Mouse (Mus musculus) spleen, adult 12 weeks (tissue): ENCODE measurements around the gene Gm20441.
"Not testable (repeated sequence)": the region's sequence is repeated elsewhere in the genome, so short reads cannot be mapped to it uniquely, and the experiment has no call there.

Experiments
- DNase-seq: peaks from one replicate; pipeline ENCODE4 v3.0.0; 2022; ENCODE audit warnings: low spot score

Gene Gm20441

DNA sequence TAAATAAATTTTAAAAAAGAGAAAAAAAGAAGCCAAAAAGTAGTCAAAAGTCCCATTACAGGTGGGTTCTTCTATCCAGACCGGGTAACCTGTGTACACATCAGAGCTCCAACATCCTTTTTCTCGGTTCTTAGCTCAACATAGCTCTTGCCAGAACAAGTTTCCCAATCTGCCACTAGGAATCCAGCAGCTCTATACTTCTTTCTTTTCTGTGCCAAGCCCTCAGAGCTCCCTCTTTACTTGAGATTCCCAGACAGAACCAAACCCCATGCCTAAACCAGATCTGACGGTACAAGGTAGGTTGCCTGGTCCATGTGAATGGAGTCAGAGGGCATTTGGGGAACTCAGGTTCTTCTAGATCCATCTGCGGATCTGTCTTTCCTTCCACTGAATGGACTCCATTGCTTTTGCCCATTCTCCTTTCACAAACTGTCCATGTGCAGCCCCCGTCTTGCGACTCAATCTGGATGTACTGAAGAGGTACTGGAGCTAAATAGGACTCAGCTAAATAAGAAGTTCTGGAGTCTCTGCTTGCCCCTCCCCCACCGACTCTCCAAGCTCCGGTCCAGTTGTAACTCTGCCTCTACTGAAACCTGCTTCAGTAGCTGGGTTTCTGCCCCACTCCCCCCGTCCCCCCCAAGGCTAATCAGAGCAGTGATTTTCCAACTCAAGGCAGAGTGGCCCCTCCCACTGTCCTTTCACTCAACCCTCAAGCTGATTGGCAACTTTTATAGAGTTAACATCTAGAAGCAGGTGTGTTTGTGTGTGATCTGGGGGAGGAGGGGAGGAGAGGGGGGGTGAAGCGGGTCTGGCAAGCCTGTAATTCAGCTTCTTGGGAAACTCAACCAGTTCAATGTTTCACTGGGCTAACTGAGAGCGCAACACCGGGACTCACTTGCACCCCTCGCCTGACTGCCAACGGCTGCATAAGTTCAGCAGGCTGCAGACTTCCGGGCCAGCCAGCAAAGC lies 1.3 kb downstream of the Gm20441 start:
- no peak for DNase-seq

DNA sequence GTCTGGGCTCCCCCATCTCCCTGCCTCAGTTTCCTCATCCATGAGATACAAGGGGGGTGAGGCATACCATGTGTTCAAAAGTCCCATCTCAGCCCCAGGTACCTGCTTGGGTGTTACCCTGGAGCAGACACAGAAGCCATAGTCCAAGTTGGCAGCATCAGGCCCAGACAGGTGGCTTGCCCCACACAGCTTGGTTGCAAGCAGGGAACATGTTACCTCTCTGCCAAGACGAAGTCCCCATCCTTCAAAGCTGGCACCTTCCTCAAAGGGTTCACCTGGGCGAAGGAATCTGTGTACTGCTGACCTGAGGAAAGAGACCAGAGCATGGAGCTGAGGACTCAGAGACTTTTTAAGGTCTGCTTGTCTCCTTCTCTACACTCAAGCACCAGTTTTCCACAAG lies 2.9 kb downstream of the Gm20441 start:
- DNase-seq: no peak

DNA sequence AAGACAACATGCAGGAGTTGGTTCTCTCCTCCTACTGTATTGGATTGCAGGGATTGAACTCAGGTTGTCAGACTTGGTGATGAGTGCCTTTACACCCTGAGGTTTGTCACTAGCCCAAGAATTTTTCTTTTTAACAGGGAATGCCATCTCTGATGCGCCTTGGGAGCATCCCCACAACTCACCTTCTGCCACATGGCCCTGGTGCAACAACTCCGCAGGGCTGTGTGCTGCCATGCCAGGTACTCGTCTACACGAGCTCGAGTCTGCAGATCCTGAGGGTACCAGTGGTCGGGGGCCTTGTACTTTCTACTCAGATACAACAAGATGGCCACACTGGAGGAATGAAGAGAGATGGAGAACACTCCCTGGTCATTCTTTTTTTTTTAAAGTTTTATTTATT lies 4.2 kb downstream of the Gm20441 start:
- DNase-seq: no peak

DNA sequence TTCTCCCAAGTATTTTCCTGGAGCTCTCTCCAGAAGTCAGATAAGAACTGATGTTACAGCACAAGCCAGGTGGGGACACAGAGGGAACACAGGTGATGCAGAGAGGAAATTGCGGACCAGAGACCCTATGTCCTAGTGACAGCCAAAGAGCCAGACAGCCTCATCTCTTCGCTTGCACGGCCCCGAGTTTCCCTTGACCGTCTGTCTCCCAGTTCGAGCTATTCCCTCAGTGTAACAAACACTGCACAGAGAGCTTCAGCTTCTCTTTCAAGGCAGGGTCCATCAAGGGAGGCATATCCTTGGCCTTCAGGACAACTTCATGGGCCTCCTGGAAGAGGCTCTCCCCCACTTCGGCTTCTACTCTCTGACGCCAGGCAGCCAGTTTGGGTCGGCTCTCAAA lies 6.2 kb downstream of the Gm20441 start:
- DNase-seq: no peak

DNA sequence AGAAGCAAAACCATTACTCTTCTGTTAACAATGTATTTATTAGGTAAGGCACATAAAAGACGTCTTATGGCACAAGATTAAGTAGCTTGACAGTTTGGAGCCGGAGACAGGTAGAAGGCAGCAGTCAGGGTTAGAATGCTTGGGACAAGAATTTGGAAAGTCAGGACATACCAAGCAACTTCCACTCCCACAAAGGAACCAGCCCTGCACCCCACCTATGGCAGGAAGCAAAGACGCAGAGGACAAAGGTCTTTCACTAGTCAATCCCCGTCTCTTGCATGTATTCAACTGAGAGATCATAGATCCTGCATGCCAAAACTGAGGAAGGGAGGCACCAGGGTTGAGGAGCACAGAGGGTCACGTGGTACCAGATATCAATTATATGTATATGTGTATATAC lies 6.7 kb downstream of the Gm20441 start:
- no peak for DNase-seq

DNA sequence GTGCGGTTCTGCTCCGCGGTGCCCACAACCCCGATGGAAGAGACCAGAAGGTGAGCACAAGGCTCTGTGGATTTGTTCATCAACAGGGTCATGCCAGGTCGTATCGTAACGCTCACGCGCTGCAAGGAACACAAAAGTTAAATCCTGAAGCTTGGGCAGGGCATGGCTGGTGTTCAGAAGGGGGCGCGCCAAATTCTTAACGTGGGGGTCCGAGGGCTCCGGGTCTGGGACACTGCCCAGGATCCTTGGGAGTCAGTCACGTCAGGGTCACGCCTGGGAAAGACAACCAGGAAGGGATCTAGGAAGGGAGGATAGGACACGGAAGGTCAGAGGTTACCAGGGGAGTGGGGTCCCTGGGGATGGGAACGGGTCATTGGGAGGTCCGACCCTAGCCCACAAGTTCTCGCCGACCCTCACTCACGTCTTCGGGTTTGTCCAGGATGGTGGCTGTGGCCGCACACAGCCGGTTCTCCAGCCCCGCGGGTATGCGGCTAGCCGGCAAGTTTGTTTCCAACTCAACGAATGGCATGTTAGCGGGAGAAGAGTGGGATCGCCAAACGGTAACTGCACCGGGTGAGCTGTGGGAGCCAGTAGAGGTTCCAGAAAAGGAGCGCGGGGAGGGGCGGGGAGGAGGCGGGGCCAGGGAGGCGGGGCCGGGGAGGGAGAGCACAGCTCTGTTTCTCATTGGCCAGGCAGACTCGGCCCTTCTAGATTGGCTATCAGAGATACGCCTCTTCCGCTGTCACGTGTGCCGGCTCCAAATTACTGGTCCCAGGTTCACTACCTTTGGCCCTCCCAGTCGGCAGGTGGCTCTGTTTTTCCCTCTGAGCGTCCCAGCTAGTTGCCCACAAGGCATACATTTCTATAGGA lies 7.7 kb downstream of the Gm20441 start, which contains the start of gene Ddt:
Gene Ddt (minus strand): TSS at position 620 of the 870 bp plus-strand sequence.
- peak; percentile 71 for DNase-seq

DNA sequence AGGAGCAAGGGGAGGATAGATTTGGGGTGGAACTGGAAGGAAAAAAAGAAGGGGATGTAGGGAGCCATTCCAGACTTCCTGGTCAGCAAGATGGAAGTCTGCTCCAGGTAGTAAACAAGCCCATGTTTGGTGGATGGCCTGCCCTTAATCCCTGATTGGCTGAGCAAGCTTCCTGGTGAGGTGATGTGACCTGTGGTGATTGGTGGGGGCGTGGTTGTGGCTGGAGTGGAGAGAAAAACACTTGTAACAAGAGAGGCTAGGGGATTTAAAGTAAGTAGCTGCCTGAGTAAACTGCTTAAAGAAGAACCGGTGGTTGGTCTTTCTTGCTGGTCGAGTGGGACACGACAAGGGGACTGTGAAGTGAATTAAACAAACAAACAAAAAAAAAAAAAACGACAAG lies 13.0 kb downstream of the Gm20441 start:
- not testable (repeated sequence) for DNase-seq

DNA sequence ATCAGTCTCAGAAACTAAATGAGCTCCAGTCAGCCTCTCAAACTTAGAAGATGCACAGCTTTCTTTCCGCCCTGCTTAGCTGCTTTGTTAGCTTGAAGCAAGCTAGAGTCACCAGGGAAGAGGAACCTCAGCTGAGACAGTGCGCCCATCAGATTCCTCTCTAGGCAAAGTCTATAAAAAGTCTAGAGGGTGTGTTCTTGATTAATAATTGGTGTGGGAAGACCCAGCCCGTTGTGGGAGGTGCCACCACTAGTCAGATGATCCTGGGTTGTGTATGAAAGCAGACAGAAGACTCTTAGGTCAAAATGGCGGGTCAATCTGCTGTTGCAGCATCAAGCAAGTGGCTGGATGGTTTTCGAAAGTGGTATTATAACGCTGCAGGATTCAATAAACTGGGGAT lies 13.9 kb downstream of the Gm20441 start:
- DNase-seq: no peak

DNA sequence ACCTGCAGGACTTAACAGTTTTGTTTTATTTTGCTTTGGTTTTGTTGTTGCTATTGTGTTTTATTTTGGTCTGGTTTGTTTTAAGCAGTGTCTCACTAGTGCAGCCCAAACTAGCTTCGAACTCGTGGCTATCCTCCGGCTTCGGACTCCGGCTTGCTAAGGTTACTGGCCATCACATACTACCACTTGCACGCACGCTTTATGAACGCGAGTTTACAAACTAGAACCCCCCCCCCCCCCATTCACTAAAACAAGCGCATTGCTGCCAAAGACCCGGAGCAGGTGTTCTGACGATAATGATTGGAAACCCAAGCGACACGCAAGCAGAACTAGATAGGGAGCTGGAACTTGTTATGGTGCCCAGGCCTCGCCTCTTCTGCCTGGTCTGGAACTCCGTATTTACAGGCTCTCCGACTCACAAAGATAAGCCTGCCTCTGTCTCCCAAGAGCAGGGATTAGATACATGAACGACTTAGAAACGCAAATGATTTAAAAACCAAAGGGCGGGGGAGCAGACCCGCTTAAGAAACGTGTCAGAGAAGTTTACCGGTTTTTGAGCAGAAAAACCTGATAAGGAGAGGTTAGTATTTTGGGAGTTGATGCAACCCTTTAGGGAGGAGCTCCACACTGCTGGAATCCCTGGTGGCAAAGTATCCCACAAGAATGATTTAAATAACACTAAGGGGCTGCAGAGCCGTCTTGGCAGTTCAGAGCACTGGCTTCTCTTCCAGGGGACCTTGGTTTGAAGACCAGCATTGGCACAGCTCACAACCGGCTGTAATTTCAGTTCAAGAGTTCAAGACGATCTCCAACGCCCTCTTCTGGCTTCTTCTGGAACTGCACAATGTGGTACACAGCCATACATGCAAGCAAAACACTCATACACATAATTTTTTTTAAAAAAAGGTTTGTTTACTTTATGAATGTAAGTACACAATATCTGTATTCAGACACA lies 16.0 kb downstream of the Gm20441 start:
- DNase-seq: peak; percentile 83

DNA sequence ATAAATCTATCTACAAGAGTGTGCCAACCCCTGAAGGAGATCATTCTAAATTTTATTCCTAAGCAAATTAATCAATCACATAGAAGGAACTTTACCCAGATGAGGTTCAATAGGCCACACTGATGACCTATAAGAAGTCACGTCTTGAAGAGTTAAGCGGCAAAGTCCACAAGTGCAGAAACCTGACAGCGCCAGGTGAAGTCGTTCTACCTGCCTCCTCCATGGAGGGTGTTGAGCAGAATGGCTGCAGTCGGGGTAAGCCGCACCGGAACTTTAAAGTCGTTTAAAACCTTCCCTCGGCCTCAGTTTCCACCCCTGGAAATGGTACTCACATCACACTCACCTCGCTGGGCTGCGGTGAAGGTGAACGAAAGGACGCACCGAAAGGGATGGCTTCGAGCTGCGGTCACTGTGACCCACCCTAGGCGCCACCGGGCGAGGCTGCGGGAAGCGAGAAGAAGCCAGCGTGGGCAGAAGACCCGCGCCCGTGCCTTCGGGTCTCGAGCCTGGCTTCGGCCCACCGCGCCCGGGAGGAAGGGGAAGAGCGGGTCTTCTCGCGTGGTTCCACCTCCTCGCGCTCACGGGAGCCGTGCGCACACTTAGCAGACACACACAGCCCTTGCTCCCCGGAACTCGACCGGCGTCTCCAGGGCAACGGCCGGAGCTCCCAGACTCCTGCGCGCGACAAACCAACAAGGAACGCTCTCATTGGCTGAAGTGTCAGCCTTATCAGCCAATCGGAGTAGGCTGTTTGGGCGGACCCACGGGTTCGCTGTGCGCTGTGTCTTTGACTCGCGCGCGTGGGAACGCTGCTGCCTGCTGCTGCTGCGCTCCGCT lies 16.9 kb downstream of the Gm20441 start, which contains the start of gene Cabin1:
Gene Cabin1 (minus strand): TSS at position 660 of the 837 bp plus-strand sequence.
- DNase-seq: peak; percentile 96

DNA sequence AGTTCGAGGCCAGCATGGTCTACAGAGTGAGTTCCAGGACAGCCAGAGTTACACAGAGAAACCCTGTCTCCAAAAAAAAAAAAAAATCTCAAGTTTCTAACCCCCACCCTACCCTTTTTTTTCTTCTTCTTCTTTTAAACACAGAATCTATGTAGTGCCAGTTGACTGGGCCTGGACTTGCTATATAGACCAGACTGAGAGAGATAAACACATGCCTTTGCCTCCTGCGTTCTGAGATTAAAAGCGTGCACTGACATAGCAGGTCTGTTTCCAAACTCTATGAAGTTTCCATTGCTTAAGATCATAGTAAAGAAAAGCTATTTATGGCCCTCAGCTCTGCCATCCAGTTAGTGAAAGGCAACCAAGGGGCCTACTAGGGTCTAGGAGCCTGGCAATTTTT lies 18.3 kb downstream of the Gm20441 start:
- no peak for DNase-seq

DNA sequence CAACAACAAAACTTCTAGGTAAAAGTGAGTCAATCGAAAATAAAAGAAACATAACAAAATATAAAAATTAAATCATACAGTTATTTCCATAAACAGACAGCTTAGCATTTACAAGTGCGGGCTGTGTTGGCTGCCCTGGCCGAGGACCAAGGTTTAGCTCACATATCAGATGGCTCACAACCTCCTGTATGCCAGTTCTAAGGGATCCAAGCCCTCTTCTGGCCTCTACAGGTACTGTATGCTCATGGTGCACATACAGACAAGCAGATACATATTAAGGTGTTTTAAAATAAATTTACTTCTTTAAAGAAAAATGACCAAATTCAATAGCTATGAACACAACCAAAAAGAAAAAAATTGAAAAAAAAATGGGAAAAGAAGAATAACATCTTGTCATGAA lies 20.4 kb downstream of the Gm20441 start:
- no peak for DNase-seq

DNA sequence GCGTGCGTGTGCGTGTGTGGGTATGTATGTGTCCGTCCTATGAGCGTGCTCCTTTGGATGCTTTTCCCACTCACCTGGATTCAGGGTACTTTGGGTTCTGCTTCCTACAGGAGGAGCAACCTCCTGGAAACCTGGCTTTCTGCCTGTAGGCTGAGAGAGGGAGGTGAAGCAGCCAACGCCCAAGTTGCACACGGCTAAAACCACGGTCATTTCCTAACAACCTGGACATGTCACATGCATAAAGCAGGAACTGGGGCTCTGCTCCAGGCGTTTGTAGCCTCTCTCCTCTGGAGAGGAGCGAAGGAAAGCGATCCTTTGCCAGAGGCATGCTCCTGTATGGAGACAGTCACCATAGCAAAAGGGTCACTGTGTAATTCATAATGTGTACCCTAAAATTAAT lies 24.0 kb downstream of the Gm20441 start:
- no peak for DNase-seq

DNA sequence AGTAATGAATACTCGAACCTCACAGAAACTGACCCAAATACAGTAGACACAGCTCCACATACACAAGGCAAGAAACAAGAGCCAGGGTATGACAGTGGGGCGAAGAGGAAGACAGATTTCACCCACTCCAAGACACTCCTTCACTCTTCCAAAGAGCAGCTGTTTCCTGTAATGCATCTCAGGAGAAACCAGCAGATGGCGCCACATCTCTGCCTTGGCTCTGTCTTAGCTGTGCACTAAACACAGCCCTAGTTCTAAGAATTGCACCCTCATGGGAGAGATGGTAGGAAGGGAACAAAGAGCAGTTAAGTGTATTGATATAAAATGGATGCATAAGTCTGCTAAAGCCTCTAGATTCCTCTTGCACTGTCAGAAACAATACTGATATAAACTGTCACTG lies 36.7 kb downstream of the Gm20441 start:
- DNase-seq: peak; percentile 68

DNA sequence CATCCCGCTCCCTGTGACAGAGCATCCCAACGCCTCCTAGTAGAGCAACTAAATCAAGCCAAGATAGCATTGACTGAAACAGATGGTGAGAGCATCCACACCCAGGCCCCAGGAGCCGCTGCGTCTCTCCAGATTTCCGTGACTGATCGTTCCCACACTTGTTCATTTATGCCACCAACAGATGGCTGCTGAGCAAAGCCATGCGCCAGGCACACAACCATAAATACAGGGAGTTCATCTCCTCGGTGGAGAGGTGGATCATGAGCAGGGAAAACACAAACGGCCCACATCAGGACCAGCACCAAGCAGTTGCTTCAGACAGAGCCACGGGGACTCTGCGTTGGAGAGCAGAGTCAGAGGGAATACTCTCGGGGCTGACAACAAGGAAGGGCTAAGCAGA lies 37.4 kb downstream of the Gm20441 start:
- no peak for DNase-seq

DNA sequence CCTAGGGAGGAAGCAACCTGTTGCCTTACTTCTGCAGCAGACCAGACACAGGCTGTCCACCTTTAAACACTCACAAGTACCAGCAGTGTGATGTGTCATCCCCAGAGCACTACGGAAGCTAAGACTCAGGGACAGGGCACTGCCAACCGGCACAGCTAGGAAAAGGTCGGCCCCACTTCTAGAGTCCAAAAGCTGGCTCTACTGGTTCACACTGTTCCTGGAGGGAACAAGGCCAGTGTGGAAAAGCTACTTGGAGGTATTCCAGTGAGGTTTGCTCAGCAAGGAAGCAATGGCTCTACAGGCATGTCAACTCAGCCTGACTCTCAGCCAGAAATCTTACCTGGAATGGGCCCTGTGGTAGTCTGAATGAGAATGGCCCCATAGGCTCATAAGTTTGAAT lies 39.9 kb downstream of the Gm20441 start:
- DNase-seq: no peak

DNA sequence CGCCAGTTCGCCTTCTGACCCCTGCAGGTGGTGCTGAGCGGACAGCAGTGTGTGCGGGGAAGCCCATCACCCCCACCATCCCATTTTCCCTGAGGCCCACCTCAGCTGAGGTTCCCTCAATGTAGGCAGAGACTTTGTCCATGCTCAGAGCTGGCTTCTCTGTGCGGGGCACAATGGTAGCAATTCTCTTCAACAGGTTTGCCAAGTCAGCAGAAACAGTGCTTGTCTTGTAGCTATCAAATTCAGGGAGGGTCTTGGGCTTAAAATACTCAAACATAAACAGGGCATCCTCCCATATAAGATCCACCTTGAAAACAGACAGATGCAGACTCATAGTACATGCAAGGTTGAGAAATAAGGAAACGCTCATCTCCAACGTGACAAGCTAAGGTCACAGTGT lies 55.3 kb downstream of the Gm20441 start:
- DNase-seq: no peak
